Mouse (Mus musculus) ES-CJ7 (cell line): ENCODE results near the gene 6030468B19Rik.
"Not testable (repeated sequence)": the region's sequence is repeated elsewhere in the genome, so short reads cannot be mapped to it uniquely, and the experiment has no call there.

ENCODE experiments used
- DNase-seq: peaks from one replicate; pipeline ENCODE4 v3.0.0; 2011; ENCODE audit warnings: low read depth, low spot score

6030468B19Rik gene

GRCm38 (mm10) chr11:117828149-117828887 is 30.9 kb downstream of the 6030468B19Rik start:
- no peak for DNase-seq

DNA sequence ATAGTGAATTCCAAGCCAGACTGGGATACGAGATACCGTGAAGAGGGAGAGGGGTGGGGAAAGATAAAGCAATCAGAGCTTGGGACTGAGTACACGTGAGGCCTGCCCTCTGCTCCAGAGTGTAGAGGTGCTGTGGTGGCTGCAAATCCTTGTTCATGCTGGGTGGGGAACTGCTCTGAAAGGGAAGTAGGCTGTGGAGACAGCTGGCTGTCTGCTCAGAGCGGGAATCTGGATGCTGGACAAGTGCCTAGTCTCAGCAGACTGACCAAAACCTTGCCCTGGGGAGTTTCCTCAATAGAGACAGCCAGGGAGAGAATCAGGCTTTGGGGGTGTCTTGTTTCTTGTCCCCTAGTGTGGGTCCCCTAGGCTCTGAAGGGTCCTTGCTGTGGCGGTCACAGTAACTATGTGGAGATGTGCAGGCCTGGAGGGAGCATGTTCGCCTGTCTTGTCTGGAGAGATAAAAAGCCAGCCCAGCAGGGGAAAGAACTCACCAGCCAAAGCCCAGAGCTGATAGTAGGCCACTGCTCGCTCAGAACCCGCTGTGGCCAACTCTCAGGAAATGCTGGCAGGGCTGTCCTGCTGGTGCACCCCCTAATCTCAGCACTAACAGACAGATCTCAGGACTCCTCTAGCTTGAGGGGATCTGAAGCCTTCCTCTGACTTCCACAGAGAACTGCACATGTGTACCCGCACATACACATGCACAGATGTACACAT is 31.6 kb downstream of the 6030468B19Rik start:
- no peak for DNase-seq

DNA sequence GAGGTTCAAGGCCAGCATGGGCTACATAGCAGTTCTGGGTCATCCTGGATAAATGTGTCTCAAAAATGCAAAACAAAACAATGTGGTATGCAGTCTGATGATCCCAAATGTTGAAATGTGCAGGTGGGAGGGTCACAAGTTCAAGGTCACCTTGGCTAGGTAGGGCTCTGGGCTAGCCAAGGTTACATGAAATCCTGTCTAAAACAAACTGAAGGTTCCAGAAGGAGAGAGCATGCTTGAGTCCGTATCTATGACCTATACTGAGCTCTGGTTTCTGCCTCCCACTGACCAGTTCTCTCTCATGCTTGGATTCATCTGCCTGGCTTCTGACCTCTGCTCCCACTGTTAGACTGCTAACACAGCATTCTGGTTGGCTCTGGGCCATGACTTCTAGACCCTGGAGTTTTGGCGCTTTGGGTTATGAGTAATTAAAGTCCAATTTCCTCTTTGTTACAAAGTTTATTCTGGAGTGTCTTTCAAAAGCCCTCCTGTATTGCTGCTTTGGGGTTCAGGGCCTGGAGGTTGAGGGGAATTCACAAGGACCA is 32.3 kb downstream of the 6030468B19Rik start:
- DNase-seq, result no peak

- no peak for DNase-seq
Measured at GRCm38 (mm10) chr11:117830401-117830800, 32.9 kb downstream of the 6030468B19Rik start.

- DNase-seq, result peak; percentile 94
Measured at GRCm38 (mm10) chr11:117832086-117832969, 34.9 kb downstream of the 6030468B19Rik start.

GRCm38 (mm10) chr11:117833509-117833908 is 36.0 kb downstream of the 6030468B19Rik start:
- DNase-seq, result not testable (repeated sequence)

DNA sequence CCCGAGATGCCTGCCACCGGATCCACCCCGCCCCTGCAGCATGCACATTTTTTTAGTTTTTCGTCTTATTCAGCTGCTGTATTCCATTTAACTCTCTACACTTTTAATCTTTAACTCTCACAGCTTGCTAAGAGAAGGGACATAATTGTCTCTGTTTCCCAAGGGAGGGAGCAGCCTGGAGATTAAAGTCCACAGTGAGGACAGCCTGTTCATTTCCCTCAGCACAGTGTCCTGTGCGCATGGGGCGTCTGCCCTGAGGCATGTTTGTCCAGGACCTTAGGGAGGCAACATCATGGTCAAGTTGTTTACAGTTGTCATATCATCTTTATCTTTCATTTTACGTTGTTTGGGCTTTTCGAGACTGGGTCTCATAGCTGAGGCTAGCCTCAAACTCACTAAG is 36.6 kb downstream of the 6030468B19Rik start:
- DNase-seq, result no peak

DNA sequence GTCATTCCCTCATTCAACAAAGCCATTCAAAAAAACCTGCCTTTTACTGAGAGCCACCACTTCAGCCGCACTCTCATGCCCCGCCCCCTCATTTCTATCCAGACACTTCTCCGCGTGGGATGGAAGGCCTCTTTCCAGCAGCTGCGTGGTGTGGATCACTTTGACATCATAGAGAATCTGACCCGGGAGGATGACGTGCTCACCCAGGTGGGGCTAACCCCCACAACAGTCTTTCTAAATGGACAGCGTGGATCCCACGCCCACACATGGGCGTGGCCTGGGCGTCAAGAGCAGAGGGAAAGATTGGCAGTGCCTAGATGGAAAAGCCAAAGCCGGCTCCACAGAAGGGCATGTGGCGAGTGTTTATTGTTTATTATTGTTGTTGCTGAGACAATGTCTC is 38.8 kb downstream of the 6030468B19Rik start:
- DNase-seq, result peak; percentile 88

- DNase-seq, result peak; percentile 58
Measured at GRCm38 (mm10) chr11:117838572-117838971, 41.1 kb downstream of the 6030468B19Rik start.

GRCm38 (mm10) chr11:117839021-117839420 is 41.6 kb downstream of the 6030468B19Rik start:
- no peak for DNase-seq

- DNase-seq, result no peak
Measured at GRCm38 (mm10) chr11:117840910-117841309, 43.5 kb downstream of the 6030468B19Rik start.

DNA sequence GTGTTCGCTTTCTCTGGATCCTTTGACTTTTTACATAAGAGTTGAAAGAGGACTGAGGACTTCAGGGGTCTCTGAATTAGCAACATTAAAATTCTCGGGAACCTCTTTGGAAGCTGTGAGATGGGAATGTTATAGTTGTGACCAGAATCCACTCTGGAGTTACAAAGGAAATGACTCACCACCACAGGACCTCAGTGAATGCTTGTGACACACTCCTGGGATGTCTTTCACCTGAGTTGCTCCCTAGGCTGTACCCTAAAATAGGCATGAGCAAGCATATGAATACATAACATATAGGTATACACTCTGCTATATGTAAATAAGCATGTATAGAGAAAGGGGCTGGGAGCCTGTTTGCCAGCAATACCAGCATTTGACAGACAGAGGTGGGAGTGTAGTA is 46.0 kb downstream of the 6030468B19Rik start:
- no peak for DNase-seq

GRCm38 (mm10) chr11:117844997-117845396 is 47.5 kb downstream of the 6030468B19Rik start:
- no peak for DNase-seq

- DNase-seq, result no peak
Measured at GRCm38 (mm10) chr11:117845651-117846050, 48.2 kb downstream of the 6030468B19Rik start.

DNA sequence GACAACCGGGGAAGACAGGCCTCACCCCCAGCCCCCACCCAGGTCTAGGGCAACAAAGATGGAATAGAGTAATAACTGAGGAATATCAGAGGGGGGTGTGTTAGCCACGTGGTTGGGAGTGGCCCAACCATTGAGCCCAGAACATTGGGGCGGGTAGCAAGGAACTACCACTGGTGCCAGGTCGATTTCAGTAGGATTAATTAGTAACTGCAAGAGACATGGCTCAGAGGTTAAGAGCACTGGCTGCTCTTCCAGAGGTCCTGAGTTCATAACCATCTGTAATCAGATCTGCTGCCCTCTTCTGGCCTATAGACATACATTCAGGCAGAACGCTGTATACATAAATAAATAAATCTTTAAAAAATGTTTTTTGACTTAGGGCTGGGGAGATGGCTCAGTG is 49.2 kb downstream of the 6030468B19Rik start:
- DNase-seq, result peak; percentile 55

GRCm38 (mm10) chr11:117847593-117848215 is 50.2 kb downstream of the 6030468B19Rik start:
- no peak for DNase-seq

- DNase-seq, result peak; percentile 73
Measured at GRCm38 (mm10) chr11:117848271-117848984, 51.0 kb downstream of the 6030468B19Rik start.

DNA sequence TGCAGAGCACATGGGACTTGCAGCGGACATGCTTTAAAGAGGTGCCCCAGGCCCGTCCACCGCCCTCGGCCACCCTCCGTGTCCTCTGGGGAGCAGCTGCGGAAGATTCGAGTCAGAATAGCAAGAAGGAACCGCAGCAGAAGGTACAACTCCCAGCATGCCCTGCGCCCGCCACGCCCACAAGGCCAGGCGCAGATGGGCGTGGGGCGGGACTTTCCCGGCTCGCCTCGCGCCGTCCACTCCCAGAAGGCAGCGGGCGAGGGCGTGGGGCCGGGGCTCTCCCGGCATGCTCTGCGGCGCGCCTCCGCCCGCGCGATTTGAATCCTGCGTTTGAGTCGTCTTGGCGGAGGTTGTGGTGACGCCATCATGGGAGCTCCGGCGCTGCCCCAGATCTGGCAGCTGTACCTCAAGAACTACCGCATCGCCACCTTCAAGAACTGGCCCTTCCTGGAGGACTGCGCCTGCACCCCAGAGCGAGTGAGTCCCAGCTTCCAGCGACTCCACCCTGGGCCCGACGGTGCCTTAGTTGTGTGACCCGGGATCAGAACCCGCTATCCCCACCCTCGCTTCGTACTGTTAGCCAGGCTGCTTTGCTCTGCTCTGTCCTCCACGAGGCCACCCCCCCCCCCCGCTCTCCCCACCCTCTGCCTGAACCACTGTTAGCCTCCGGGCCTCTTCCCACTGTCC is 51.7 kb downstream of the 6030468B19Rik start, which contains the start of gene Birc5:
Birc5 (plus strand) TSS at position 267 of the 687 bp plus-strand sequence.
- DNase-seq, result peak; percentile 96

DNA sequence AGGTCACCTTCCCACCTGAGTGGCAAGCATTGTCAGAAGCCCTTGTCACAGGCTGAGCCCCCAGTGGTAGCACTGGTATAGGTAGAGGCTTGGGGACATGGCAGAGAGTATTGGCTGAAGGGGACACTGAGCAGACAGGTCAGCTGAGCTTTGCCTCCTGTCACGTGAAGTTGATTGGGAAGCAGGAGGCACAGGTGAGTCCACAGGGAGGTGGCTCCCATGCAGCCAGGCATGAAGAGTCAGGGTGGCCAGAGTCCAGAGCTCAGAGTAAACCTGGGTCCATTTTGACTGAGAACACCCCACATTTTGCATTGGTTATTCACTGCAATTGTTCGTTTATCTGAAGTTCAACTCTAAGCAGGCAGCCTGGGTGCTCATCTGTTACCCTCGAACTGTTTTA is 55.4 kb downstream of the 6030468B19Rik start:
- no peak for DNase-seq

- DNase-seq, result peak; percentile 85
Measured at GRCm38 (mm10) chr11:117854241-117854640, 56.8 kb downstream of the 6030468B19Rik start.
